Mouse (Mus musculus): ENCODE results near the gene 4930402F06Rik. TPM values are rescaled to one million over a fixed set of nuclear protein-coding genes. Genes with fewer than 3 reads are reported as not detected.

4930402F06Rik gene
- not detected in 2 replicates for polyA plus RNA-seq (2012; rRNA removed)

DNA sequence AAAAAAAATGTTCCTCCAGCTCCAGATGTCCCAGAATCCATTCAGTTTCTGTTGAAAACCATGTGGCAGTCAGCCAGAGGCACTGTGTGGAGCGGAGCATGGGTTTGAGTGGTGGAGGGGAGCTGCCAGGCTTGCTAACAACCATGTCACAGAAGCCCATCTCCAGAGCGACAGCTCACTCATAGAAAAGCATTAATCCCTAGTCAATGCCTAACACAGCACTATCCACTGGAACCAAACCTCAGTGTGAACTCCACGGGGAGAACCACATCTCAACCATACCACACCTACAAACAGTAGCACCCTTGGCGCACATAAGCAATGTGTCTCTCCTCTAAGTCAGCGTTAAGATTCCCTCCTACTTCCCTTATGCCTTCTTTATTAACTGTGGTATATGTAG is at the start of gene 4930402F06Rik:
Gene 4930402F06Rik, minus strand, starts transcription at position 80 of the 400 bp plus-strand sequence.
- TF ChIP-seq POLR2A (IDR thresholded peaks at IDR 0.05; ENCODE audit: borderline replicate concordance, extremely low read depth, insufficient read depth, insufficient read length, poor library complexity, severe bottlenecking), result no peak
- no peak for TF ChIP-seq CTCF (IDR thresholded peaks at IDR 0.05; ENCODE audit: borderline replicate concordance, extremely low read depth, insufficient read depth, insufficient read length)
- peak; percentile 59 for DNase-seq (ENCODE audit: low read depth)

DNA sequence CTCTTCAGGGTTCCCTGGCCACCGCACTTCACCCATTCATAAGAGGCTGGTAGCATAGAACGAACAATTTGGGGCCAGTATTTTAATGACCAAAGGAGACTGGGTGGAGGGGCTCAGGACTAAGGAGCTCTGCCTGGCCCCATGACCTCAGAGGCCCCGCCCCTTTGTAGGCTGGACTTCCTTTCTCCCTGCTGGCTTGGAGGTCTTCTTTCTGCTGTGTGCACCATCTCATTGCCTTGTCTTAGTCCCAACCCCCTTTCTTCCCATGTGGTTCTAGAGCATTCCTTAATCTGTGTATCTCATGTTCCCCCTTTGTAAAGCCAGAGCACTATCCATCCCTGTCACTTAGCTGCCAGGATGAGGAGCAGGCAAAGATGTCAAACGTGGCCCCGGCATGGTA is 49.3 kb upstream of the 4930402F06Rik start:
- TF ChIP-seq CTCF (IDR thresholded peaks at IDR 0.05; ENCODE audit: borderline replicate concordance, extremely low read depth, insufficient read depth, insufficient read length), result no peak
- TF ChIP-seq POLR2A (IDR thresholded peaks at IDR 0.05; ENCODE audit: borderline replicate concordance, extremely low read depth, insufficient read depth, insufficient read length, poor library complexity, severe bottlenecking), result no peak

DNA sequence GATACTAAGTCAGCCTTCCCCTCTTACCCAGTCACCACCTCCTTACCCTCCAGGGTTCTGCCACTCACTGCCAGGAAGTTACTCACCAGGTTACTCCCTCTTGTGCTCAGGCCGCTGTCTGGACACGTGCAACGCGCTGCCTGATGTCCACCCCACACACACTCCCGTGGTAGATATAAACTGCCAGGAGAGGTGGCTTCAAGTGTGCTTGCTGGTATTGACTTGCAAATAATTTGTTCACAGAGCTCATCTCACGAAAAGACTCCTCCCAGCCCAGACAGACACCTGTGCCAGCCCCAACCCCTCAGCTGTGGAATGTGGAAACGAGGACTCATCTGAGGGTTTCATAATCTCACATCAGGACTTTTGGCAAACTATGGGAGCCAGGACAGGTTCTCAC is 48.6 kb upstream of the 4930402F06Rik start:
- no peak for TF ChIP-seq POLR2A (IDR thresholded peaks at IDR 0.05; ENCODE audit: borderline replicate concordance, extremely low read depth, insufficient read depth, insufficient read length, poor library complexity, severe bottlenecking)
- no peak for TF ChIP-seq CTCF (IDR thresholded peaks at IDR 0.05; ENCODE audit: borderline replicate concordance, extremely low read depth, insufficient read depth, insufficient read length)
- no peak for DNase-seq (ENCODE audit: low read depth)

More for the DNA sequence above, 49.3 kb upstream of the 4930402F06Rik start:
- no peak for DNase-seq (ENCODE audit: low read depth)

DNA sequence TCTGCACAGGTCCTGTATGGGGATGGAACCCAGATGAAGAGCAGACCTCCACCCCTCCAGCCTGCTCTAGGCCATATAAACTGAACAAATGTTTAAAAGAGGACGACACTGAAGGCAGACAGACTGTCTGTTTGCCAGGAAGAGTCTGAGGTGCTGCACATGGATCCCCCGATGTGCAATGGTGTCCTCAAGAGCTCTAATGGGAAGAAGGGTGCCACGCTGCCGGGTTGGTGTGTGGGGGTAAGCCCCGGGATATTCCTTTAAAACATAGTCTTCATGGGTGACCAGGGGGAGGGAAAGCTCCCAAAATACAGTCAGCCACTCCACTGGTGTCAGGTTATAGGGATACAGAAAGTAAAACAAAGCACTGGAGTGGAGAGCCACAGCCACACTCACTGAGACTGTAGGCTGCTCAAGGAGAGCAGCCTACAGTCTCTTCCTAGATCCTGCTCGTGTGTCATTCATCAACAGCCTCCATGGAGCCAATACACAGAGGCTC is 47.8 kb upstream of the 4930402F06Rik start:
- TF ChIP-seq CTCF (IDR thresholded peaks at IDR 0.05; ENCODE audit: borderline replicate concordance, extremely low read depth, insufficient read depth, insufficient read length) (no peak), POLR2A (IDR thresholded peaks at IDR 0.05; ENCODE audit: borderline replicate concordance, extremely low read depth, insufficient read depth, insufficient read length, poor library complexity, severe bottlenecking) (no peak)

DNA sequence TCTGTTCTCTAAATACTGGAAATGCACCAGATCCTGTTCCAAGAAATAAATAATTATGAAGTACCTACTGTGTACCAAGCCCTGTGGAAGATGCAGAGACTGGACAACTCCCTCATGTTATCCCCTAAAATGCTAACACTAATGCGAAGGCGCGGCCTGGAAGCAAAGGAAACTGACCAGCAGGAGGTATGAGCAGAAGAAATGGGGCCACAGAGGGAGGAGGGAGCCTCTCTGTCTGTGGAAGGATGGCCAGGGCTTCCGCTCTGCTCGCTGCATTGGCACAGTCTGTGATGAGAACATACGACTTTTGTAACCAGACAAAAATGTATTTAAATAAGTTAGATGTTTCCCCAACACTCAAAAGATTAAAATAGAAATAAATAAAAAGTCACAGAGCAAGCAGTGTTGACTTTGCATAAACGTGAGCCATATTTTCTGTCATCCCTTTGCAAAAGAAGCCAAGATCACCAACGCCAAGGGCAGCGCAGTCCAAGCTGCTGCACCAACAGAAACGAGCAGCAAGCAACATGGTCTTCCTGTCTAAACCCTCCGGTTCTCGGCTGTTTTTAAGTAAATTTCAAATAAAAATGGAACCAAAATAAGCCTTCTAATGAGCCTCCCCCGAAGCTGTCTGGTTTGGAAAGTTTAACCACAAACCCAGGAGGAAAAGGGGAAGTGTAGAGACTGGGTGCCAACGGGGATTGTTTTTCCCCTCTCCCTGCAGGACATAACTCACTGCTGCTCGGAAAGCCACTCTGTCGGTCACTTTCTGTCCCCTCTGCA is 47.2 kb upstream of the 4930402F06Rik start:
- TF ChIP-seq POLR2A (IDR thresholded peaks at IDR 0.05; ENCODE audit: borderline replicate concordance, extremely low read depth, insufficient read depth, insufficient read length, poor library complexity, severe bottlenecking), result no peak
- TF ChIP-seq CTCF (IDR thresholded peaks at IDR 0.05; ENCODE audit: borderline replicate concordance, extremely low read depth, insufficient read depth, insufficient read length), result no peak
- DNase-seq (ENCODE audit: low read depth), result no peak

More for the DNA sequence above, 47.8 kb upstream of the 4930402F06Rik start:
- DNase-seq (ENCODE audit: low read depth), result no peak

DNA sequence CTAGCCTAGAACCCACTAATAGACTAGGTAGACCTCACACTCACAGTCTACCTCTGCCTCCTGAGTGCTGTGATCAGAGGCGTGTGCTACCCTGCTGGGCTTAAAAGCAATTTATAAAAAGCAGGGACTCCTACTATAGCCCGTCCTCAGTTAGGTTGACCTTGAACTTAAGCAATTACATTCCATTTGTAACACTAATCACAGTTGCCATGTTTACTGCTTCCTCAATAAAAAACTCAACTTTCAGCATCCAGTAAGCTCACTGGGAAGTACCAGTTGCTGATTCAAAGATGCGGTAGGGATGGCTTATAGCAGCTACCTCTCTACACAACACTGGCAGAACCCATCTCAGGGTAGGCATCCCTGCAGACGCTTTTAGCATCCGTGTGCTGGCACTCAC is 46.4 kb upstream of the 4930402F06Rik start:
- no peak for DNase-seq (ENCODE audit: low read depth)
- TF ChIP-seq CTCF (IDR thresholded peaks at IDR 0.05; ENCODE audit: borderline replicate concordance, extremely low read depth, insufficient read depth, insufficient read length) (no peak), POLR2A (IDR thresholded peaks at IDR 0.05; ENCODE audit: borderline replicate concordance, extremely low read depth, insufficient read depth, insufficient read length, poor library complexity, severe bottlenecking) (no peak)

DNA sequence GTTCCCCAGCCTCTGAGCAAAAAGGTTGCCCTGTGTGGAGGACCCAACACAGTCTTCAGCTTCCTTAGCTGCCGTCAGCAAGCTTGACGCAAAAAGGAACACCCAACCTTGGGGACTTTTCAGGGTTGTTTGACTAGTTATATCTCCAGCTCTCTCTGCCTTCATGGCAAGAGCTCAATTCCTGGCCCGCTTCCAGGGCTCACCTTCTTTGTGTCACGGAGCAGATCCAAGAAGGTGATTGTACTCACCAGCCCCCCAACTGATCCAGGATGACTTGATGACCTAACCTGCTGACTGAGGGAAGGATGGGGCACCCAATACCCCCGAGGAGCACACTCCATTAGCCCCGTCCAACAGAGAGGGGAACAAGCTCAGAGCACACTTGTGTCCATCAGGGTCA is 45.1 kb upstream of the 4930402F06Rik start:
- no peak for TF ChIP-seq POLR2A (IDR thresholded peaks at IDR 0.05; ENCODE audit: borderline replicate concordance, extremely low read depth, insufficient read depth, insufficient read length, poor library complexity, severe bottlenecking)
- TF ChIP-seq CTCF (IDR thresholded peaks at IDR 0.05; ENCODE audit: borderline replicate concordance, extremely low read depth, insufficient read depth, insufficient read length), result no peak
- DNase-seq (ENCODE audit: low read depth), result no peak

DNA sequence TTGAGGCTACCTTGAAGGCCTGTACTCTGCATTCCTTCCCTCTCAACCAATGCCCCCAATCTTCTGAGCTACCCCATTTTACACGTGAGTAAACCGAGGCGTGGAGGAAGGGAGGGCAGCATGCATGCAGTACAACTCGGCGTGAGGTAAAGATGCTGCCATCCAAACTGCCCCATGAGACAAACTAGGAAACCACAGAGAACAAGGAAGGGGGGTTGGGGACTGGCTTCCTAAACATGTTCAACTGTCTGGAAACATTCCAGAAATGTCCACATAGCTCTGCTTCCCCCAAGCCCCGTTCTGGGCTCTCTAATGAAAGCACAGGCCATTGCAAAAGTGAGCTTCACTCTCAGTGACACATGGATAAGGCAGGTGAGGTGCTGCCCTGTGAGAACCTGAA is 44.4 kb upstream of the 4930402F06Rik start:
- TF ChIP-seq POLR2A (IDR thresholded peaks at IDR 0.05; ENCODE audit: borderline replicate concordance, extremely low read depth, insufficient read depth, insufficient read length, poor library complexity, severe bottlenecking) (no peak), CTCF (IDR thresholded peaks at IDR 0.05; ENCODE audit: borderline replicate concordance, extremely low read depth, insufficient read depth, insufficient read length) (no peak)
- DNase-seq (ENCODE audit: low read depth), result no peak

DNA sequence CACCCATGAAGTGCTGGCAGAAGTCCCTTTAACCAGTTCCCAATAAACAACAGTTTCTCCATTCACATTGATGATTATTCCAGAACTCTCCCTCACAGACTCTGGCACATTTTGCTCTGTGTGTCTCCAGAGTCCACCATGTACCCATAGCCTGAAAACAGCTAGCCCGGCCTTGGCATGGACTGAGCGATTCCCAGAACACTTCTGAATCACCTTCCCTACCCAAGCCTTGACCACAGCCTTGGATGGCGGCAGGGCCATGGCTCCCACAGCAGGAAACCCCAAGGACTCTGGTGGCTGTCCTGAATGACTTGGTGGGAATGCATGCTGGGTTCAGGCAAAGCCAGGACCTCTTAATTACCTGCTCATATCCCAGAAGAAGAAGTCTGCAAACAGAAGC is 43.5 kb upstream of the 4930402F06Rik start:
- no peak for DNase-seq (ENCODE audit: low read depth)
- TF ChIP-seq POLR2A (IDR thresholded peaks at IDR 0.05; ENCODE audit: borderline replicate concordance, extremely low read depth, insufficient read depth, insufficient read length, poor library complexity, severe bottlenecking), result no peak

DNA sequence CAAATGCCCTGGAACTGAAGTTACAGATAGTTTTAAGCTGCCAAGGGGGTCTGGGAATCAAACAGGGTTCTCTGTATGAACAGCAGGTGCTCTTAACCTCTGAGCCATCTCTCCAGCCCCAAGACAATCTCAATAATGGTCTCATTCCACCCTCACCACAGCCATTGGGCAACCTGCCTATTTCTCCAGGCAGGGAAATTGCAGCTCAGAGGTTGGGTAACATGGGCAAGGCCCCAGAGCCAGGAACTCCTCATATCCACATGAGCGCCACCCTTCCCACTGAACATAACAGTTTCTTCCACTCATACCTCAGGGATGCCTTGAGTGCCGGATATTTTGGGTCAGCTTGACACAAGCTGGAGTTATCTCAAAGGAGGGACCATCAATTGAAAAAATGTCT is 40.8 kb upstream of the 4930402F06Rik start:
- DNase-seq (ENCODE audit: low read depth), result no peak
- TF ChIP-seq POLR2A (IDR thresholded peaks at IDR 0.05; ENCODE audit: borderline replicate concordance, extremely low read depth, insufficient read depth, insufficient read length, poor library complexity, severe bottlenecking), result no peak
- no peak for TF ChIP-seq CTCF (IDR thresholded peaks at IDR 0.05; ENCODE audit: borderline replicate concordance, extremely low read depth, insufficient read depth, insufficient read length)

DNA sequence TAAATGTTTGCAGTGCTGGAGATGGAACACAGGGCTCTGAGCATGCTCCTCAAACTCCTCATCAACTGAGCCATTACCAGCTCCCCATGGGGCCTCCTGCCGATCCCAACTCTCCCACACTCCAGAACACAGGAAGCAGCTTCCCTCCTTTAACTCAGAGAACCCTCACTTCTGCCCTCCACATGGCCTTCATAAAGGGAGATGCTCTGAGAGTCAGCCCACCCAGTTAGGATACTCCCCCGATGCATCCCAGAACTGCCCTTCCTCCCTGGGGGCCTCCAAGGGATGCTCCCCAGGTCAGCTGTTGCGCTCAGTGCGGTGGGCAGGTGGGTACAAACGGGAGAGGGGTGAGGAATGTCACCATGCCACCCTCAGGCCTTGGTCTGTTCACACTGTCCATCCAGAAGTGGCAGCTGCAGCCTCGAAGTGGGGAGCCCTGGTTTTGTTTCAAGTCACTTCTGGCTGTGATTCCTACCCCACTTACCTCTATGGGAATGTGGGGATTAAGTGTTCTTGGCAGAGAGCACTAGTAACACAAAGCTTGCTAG is 37.7 kb upstream of the 4930402F06Rik start:
- DNase-seq (ENCODE audit: low read depth), result no peak

DNA sequence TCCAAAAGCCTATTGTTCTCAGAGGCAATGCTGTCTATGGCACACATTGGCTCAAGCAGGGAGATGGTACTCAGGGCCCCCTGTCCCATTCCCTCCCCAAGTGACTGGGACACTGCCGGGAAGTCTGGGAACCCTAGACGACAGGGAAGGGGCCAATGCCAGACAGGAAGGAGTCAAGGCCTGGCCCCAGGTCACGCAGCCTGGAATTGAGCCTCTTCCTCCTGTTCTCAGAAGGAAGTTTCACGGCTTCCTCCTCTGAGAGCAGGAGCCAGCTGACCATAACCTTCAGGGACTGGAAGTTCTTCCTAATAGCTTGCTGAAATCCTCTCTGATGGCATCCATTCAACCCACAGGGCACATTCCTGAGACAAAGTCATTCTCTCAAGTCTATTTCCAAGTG is 36.5 kb upstream of the 4930402F06Rik start:
- no peak for DNase-seq (ENCODE audit: low read depth)
- TF ChIP-seq CTCF (IDR thresholded peaks at IDR 0.05; ENCODE audit: borderline replicate concordance, extremely low read depth, insufficient read depth, insufficient read length) (no peak), POLR2A (IDR thresholded peaks at IDR 0.05; ENCODE audit: borderline replicate concordance, extremely low read depth, insufficient read depth, insufficient read length, poor library complexity, severe bottlenecking) (no peak)

More for the DNA sequence above, 37.7 kb upstream of the 4930402F06Rik start:
- no peak for TF ChIP-seq CTCF (IDR thresholded peaks at IDR 0.05; ENCODE audit: borderline replicate concordance, extremely low read depth, insufficient read depth, insufficient read length)
- no peak for TF ChIP-seq POLR2A (IDR thresholded peaks at IDR 0.05; ENCODE audit: borderline replicate concordance, extremely low read depth, insufficient read depth, insufficient read length, poor library complexity, severe bottlenecking)
